Mouse (Mus musculus) frontal cortex, postnatal 10 days (tissue): ENCODE measurements around the gene Gm26661.

Source experiments
- DNase-seq, 2 experiments: peaks; one replicate each; pipeline ENCODE4 v3.0.0; 2022; ENCODE audit warnings: low spot score in 2 of 2, mixed read lengths in 1 of 2

Gene Gm26661

DNA sequence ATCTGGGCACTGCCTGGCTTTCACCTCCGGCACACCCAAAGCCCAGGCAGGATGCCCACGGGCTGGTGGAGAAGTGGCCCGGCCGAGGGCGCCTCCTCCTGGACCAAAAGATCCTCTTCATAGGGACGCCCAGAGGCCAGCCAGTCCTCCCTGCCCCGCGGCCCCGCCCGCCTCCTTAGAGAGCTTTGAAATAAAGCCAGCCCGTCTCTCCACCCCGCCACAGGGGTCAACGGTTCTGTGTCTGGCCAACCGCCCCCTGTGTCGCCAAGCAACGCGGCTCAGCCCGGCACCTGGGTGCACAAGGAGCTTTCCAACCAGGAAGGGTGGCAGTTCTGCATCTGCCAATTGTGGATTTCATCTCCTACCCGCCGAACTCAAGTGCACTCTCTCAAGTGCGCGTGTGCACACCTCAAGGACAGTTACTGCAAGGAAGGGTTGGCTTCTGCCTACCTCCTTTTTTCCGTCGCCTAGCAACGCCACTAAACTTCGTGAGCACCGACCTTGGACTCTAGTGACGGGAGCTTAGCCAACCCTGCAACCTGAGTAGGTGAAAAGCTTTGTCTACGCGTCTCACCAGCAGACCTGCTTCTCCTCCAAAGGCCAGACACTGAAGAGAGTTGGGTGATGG, at the start of gene Gm26661:
Gene Gm26661 (plus strand): TSS at position 56 of the 628 bp plus-strand sequence.
- DNase-seq = peak in 1 of 2 experiments; percentile 18

DNA sequence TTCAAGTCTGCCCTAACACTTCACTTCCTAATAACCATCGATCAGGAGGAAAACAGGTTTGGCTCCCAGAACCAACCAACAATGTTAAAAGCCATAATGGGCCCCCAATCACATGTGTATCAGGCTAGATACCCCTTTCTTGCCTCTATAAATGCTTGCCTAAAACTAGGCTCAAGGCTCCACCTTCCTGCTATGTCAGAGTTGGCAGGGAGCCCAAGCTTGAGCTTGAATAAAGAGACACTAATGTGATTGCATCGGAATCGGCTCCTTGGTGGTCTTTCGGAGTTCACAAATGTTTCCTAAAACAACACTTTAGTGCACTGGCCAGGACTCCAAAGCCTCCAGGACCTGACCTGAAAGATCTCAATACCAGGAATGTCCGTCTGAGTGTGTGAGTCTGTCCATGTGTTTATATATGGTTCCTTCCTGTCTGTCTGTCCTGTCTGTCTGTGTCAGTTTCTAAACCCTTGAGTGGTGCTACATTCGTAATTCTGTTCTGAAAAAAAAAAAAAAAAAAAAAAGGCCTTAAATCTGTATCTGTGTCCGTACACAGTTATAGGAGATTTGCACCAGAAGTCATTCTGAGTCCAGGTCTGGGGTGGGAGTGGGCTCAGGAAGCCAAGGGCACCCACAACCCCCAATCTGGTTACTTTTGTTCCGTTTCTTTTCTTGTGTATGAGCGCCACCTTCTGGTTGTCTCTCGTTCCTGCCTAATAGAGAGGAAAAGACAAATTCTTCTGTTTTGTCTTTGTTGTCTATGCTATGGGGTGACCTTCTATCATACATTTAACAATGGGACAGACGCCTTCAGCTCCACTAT, 42.2 kb upstream of the Gm26661 start:
- DNase-seq = peak in 1 of 2 experiments; percentile 40

DNA sequence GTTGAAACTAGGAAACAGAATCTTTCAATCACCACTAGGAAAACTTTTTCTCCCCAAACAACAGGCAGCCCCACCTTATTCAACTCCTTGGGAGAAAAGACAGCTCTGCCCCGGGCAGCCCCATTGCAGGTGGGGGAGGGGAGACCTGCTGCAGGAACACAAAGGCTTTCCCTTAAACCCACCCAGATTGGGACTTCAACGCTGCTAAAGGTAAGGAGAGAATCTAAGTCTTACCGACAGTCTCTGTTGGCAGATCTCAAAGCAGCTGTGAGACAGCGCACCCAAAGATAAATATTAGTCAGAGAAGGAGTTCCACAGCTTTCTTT, 41.7 kb upstream of the Gm26661 start:
- no peak for DNase-seq

DNA sequence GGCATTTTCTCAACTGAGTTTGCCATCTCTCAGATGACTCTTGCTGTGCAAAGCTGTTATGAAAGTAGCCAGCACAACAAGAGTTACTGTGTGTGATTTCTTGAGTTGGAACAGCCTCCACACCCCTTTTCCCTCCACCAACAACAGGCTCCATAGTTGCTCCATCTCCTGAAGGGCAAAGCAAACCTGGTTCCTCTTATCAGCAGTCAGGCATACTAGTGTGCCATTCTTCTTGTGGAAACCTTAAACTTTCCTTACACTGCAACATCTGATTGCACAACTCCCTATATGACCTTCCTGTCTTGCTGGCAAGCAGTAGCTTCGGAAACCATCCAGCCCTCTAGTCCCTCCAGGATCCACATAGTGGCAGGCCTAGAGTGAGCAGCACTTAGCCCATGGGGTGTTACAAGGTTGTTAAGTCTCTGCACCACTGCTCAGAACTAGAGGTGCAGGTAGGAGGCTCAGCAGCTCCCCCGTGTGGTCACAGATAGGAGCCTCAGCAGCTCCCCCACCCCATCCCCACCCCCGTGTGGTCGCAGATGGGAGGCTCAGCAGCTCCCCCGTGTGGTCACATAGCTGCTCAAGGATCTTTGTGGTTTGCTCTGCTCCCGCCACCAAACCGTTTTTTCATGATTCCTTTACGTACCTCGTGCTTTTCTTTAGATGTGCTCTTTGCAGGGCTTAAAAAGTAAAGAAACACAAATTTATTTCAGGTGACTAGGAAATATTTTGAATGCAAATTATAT, 25.6 kb upstream of the Gm26661 start:
- DNase-seq = peak; percentile 19 to 66

DNA sequence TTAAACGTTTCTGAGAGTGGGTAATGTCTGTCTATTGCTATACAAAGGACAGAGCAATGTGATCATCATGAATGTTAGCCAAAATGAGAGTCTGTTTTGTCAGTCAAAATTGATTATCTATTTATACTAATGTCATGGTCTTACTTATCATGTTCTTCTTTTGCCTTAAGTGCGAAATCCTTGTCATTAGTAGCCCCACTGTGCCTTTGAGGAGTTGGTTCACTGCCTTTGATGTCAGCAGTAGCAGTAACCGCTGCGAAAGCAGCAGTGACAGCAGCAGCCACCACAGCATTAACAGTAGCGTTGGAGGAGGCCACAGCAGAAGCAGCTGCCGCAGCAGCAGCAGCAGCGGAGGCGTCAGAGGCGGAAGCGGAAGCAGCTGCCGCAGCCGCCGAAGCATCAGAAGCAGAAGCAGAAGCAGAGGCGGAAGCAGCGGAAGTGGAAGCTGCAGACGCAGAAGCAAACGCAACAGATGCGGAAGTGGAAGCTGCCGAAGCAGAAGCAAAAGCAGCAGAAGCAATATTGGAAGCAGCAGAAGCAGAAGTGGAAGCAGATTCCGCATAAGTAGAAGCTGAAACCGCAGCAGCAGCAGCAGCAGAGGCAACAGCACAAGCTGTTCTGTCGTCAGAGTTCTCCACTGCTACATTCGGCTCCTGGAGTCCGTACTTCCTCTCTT, 17.5 kb upstream of the Gm26661 start:
- DNase-seq = peak; percentile 11 to 30

DNA sequence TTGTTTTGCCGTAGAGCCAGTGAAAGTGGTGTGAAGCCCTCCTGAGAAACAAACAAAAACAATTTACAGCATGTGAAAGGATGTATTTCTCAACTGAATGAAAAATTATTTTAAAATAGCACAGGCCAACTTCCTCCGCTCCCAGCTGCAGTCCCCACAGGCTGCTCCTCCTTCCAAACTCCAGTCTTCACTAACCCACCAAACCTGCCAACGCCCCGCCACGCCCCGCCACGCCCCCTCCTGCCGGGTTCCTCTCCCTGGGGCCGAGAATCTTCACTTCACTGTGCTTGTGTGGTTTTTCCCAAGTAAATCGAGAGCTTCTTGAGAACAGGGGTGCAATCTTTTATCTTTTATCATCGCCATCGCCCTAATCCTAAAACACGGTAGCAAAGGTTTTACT, 5.3 kb upstream of the Gm26661 start:
- DNase-seq = no peak

DNA sequence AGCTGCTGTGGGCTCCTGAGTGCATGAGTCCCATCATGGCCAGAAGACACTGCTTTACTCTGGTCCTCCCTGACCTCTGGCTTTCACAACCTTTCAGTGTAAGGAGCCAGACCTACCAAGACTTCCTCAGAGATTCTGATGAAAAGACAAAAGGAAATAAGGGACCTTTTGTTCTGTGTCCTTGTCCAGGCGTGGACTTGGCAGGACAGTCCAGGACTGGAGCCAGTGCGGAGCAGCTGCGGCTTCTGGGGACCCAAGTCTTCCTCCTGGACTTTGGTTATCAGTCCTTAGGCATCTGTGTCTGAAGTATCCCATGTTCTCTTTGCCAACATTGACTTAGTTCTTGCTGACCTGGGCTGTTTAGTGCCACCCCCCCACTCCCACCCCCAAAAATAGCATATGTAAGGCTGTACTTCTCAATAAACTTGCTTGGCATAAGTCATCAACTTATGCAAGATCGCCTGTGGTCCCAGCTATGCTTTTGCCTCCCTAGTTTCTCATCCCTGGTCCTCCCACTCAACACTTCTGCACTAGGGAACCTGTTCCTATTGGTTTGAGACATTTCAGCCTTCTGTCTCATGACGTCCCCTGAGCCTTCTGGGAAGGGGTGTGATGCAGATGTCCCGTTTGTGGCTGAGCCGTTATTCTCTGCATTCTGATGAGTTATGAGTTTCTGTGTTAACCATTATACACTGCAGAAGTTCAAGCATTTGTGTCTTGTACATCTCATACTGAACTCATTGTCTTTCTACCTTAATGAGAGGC, 1.9 kb upstream of the Gm26661 start:
- no peak for DNase-seq

DNA sequence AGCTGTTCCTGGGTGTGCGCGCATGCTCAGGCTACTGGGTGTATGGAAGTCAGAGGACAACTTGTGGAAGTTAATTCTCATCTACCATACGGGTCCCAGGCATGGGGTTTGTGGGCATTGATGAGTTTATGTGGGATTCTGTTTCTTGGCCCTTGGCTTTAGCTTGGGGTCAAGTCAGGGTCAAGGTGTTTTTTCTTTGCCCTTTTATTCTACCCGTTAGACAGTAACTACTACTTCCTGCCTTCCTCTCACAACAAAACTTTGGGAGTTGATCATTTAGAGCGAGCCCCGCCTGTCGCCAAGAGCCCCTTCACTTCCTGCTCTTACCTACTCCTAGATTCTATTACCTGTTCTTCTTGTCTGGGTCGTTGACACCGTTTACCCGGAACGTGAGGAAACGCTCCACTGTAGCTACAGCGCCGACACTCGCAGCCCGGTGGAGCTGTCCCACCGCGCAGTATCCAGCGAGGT, 291 bp upstream of the Gm26661 start:
- no peak for DNase-seq

DNA sequence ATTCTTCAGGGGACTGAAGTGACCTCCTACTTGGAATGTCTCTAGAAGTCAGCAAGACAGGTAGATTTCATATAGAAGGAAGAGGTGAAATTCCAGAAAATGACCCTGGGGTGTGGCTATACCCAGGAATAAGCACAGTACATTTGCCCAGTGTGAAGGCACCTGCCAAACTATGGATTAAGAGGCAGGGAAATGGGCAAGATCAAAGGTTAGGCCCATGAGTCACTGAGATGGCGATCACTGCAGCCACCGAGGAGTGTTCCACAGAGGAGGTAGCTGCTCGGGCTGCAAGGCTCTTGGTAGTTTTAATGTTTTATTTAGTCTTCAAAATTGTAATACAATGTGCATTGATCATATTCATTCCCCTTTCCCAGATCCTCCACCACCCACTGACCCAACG, 4.6 kb downstream of the Gm26661 start:
- DNase-seq = no peak

DNA sequence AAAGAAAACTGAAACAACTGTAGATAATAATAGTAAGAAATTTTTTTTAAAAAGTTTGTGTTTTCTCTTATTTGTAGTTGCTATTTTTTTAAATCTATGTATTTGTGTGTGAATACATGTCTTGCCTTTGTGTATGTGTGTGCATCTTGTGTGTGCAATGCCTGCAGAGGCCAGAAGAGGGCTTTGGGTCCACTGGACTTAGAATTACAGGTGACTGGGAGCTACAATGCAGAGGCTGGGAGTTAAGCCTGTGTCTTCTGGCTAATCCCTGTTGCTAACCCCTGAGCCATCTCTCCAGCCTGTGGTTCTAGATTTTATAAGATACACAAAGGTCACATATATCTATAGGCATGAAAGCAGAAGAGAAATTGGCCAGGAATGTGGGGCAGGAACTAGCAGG, 9.2 kb downstream of the Gm26661 start:
- DNase-seq = no peak

DNA sequence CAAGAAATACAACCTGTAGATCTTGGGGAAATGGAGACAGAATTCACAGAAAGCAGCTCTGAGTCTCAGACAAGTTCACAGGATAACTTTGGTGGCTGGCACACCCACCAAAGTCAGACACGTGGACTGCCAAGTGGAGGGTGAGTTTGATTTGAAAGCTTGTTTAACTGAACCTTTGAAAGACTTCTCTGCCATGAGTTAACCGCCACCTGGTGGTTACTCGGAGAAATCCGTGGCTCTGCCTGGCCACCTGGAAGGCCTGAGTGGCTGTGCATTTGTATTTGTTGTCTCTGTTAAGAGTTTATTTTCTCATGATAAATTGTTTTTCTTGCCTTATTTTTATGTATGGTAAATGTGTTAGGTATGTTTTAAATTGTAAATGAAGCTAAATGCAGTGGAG, 10.4 kb downstream of the Gm26661 start:
- no peak for DNase-seq

DNA sequence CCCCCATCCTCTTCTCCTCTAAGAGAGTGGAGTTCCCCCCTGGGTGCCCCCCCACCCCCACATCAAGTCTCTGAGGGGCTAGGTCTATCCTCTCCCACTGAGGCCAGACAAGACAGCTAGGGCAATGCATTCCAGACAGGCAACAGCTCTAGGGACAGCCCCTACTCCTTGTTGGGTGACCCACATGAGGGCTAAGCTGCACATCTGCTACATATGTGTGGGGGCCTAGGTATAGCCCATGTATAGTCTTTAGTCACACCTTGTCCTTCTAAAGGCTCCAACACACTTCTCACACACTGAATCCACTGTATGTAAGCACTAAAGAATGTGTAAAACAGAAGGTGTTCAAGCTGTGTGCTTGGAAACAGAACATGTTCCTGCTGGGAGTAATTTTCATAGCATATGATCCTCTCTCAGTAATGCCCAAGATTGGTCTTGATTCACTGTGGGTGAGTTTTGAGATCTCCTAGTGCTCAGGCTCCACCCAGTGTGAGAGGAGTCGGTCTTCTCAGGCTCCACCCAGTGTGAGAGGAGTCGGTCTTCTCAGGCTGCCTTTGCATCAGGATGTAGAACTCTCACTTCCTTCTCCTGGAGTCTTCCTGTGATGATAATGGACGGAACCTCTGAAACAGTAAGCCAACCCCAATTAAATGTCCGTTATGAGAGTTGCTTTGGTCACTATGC, 12.6 kb downstream of the Gm26661 start:
- no peak for DNase-seq

DNA sequence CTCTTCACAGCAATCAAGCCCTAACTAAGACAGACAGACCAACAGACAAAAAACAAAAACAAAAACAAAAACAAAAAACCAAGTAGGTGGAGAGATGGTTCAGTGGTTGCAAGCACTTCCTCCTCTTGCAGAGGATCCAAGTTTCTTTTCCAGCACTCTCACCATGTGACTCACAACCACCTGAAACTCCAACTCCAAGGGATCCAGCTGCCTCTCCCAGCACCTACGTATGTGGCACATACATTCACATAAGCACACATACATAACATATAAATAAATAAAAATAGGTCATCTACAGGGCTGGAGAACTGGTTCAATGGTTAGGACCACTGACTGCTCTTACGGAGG, 13.1 kb downstream of the Gm26661 start:
- DNase-seq = no peak

DNA sequence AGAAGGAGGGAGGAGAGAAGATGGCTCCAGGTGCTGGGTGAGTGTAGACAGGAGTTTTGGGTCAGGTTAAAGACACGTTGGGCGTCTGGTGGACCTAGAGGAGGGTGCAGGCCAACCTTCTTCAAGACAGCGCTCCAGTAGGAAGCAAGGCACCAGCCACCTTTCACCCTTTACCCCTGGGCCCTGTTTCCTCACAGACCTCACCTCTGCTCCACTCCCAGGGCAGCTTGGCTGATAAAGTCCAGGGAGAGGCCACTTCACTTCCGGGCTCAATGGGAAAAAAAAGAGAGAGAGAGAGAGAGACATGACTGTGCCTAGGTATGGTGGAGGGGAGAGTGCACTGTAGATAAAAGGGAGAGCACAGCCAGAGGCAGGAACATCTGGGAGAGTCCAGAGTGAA, 16.3 kb downstream of the Gm26661 start:
- no peak for DNase-seq

DNA sequence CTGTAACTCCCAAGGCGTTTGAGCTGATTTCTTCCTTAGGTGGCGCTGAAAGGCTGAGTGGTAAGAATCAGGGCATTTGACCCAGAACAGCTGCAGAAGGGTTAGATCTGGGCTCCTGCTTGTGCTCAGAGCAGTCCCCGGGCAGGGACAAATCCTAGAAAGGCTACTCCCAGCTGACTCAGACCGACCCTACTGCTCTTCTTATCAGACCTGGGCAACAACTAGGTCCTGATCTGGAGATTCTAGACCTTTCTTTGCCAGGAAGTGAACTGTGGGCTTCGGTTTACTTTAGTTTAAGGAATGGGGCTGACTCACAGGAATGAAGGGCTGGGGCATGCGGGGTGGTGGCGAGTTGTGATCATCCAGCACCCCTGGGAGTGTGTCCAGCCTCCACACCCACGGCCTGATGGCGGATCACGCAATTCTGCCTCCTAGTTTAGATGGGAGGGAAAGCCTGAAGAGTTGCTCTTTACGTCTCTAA, 17.2 kb downstream of the Gm26661 start:
- DNase-seq = no peak

DNA sequence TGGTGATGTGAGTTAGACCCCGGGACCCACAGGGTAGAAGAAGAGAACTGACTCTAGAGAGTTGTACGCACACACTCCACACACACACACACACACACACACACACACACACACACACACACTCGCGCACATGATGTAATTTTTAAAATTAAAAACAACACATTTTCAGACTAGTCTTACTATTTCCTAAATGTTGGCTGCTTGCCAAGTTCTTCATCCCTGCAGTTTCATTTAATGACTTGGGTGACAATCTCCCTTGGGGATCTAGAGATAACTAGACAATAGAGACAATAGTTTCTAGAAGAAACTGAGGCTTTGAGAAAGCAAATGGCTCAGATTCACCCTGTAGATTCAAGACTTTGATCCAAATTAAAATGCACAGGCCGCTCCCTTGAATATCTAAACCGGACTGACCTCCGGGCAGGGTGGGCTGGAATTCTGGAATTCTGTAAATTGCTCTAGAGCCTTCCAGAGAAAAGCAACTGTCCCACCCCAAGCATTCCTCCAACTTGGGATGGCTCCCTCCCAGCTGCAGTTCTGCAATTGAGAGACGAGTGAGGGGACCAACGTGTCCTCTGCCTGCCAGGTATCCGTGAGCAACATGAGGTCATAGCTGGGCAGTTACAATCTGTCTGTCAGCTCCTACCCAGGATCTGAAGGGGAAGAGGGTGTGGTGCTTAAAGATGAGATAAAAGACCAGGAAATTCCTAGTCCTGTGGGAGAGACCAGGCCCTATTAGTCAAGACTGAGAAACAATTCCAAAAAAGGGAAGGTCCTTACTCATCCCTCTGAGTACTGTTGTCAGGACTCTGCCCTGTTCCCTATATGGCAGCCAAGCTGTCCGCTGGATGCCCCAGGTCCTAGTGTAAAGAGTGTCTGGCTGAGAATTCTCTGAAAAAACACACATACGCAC, 17.9 kb downstream of the Gm26661 start:
- DNase-seq = no peak

DNA sequence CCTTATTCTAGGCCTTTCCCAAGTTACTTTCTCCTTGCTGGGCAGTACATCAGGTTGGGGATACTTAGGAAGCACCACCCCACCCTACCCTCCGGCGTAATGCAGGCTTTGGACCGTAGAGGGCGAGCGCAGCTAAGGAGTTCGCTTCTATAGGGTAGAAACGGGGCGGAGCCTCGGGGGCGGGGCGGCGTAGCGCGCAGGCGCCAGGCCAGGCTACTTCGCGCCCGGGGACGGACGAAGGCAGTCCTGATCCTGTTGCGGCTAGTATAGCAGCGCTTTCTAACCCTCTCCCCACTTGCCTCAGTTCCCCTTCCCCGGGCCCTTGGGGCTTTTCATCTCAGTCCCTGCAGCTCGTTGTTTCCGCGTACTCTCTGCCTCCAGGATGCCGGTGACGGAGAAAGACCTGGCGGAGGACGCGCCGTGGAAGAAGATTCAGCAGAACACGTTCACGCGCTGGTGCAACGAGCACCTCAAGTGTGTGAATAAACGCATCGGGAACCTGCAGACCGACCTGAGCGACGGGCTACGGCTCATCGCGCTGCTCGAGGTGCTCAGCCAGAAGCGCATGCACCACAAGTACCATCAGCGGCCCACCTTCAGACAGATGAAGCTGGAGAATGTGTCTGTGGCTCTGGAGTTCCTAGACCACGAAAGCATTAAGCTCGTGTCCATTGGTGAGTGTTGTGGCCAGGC, 26.5 kb downstream of the Gm26661 start, which contains the start of gene Flnb:
Gene Flnb (plus strand): TSS at position 188 of the 693 bp plus-strand sequence.
- DNase-seq = peak; percentile 87 to 95

DNA sequence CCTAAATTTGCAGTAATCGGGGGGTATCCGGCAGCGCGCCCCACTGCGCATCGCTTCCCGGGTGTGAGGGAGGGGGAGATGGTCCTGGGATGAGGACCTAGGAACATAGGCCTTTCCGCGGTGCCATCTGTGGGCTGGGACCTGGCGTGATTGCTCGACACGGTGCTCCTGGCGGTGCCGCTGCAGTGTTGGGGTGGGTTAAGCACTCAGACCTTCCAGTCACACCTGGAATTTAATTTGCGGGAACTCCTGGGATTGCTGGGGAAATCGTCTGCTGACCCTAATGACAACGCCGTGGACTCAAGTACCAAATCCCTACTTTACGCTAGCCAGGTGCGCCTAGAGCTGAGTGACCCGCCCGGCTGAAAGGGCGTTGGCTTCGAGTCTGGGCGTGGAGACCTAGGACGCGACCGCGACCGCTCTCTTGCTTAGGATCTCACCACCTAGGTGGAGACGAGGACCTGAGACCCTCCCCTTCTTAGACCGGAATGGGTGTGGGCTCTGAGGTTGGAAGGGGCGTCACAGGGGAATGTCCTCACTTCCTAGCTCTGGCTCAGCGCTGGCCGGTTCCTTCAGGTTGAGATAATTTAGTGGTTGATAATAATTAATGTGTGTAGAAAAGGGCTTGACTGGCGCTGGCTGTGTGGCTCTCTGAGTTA, 27.2 kb downstream of the Gm26661 start:
- DNase-seq = no peak
